In the genomic region with DNA sequence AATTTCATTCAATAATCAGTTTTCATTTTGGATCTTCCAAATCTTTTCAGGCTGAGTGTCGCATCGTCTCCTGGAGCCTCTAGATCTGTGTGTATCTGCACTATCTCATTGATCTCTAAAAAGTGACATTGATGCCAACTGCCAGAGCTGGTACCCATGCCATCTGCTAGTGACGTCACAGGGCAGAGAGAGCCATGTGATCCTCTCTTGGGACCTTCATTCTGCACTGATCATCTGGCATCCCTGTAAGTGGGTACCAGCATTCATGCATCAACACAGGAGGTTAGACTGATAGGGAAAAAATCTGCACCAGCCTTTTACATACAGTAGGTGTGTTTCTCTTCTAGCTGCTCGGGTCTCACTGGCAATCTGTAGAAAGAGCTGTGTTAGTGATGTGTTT, we compare ENCODE assay signal across 9 mouse cellular contexts. TPM values are rescaled to one million over a fixed set of nuclear protein-coding genes. Genes with fewer than 3 reads are reported as not detected.
DNase-seq lines count a peak whose midpoint lies in the region; ATAC-seq lines count a peak whose summit lies in the region.
"Had no signal": no experiment of that assay in that cellular context is flagged by ENCODE, and none has a peak within 500 bp of the region (broad histone marks: within the 10 kb centered on the region; RNA-seq: fewer than 3 reads in every experiment).

TSS of gene Neurod6 (minus strand) at position 290 of the 400 bp plus-strand sequence.

- H3K9me3 ChIP-seq in limb, embryonic 10.5 days (replicated peaks), result no peaks in the 10 kb centered on the region

- H3K4me3 ChIP-seq in limb, embryonic 10.5 days, result no peak within 1 kb of the TSS

- peaks cover 30% of the 10 kb centered on the region for H3K27me3 ChIP-seq in limb, embryonic 10.5 days (ENCODE audit: low read depth, poor library complexity, severe bottlenecking)

- H3K36me3 ChIP-seq in limb, embryonic 10.5 days, result no peaks in the 10 kb centered on the region

- H3K4me1 ChIP-seq in limb, embryonic 10.5 days, result peaks cover 19% of the 10 kb centered on the region

- H3K27ac ChIP-seq in limb, embryonic 10.5 days, result no peak within 1 kb of the TSS

- 82% methylated on average over 4 of the region's 4 CpGs for WGBS in limb, embryonic 10.5 days

- DNase-seq in cerebellum, postnatal 14 days, result peak; percentile 78 to 79
- peak; percentile 67 to 72 for DNase-seq in layer of hippocampus, postnatal 36 days
- peak; percentile 81 for DNase-seq in right cerebral cortex, adult 18-20 months
- DNase-seq in lung, postnatal 10 days, result no peak
- DNase-seq in limb, embryonic 10.5 days (ENCODE audit: low spot score), result no peak
- no peak for DNase-seq in liver
- DNase-seq: lung, adult 2 months had no signal

- ATAC-seq in frontal cortex, adult (ENCODE audit: low TSS enrichment), result peak; percentile 64

RNA-seq across cellular contexts. Expression of gene Neurod6, which starts in this region (rescaled TPM):
- 100 to 1,000 TPM; 165 to 182 TPM for total RNA-seq in layer of hippocampus, postnatal 36 days (2021)
- not detected in 2 replicates for polyA plus RNA-seq in limb, embryonic 10.5 days (2016; fragmentation: Nextera tagmentation; extraction: Ambion mirVana)
- polyA plus RNA-seq: lung, adult 2 months; thymus, postnatal 0 days had no signal

Comparison
In these comparisons a context has a peak if more than half of its experiments do, and no peak if none do; other contexts are left out.
1. DNase-seq: peak in cerebellum, postnatal 14 days (2 of 2), layer of hippocampus, postnatal 36 days (2 of 2) and right cerebral cortex, adult 18-20 months (single experiment); none in lung, postnatal 10 days (single experiment), limb, embryonic 10.5 days (single experiment) and liver (single experiment).